Mouse (Mus musculus) midbrain, embryonic 15.5 days (tissue): ENCODE measurements around the gene Rapgef2. TPM values are rescaled to one million over a fixed set of nuclear protein-coding genes. Genes with fewer than 3 reads are reported as not detected.

Experiments used
- ATAC-seq: fragments of 200-750 bp; cut with Nextera tagmentation; replicated peaks from 2 replicates; pipeline ENCODE4 v1.8.0; 2017; ENCODE audit warnings: moderate TSS enrichment
- H3K27ac ChIP-seq: fragments of 300-500 bp; sonication (generic); 2 replicates; pipeline ENCODE4 v1.5.1; 2015; ENCODE audit warnings: mild to moderate bottlenecking, inconsistent platforms
- H3K27me3 ChIP-seq: fragments of 300-500 bp; sonication (generic); replicated peaks from 2 replicates; pipeline ENCODE4 v1.6.1; 2015; ENCODE audit warnings: inconsistent platforms
- H3K36me3 ChIP-seq: fragments of 300-500 bp; sonication (generic); replicated peaks from 2 replicates; pipeline ENCODE4 v1.6.1; 2015; ENCODE audit warnings: inconsistent platforms
- H3K4me1 ChIP-seq: fragments of 300-500 bp; sonication (generic); 2 replicates; pipeline ENCODE4 v1.6.1; 2015; ENCODE audit warnings: inconsistent platforms
- H3K4me2 ChIP-seq: fragments of 300-500 bp; sonication (generic); 2 replicates; pipeline ENCODE4 v1.6.1; 2015; ENCODE audit warnings: inconsistent platforms, mild to moderate bottlenecking, moderate library complexity
- H3K4me3 ChIP-seq: fragments of 300-500 bp; sonication (generic); 2 replicates; pipeline ENCODE4 v1.5.1; 2015; ENCODE audit warnings: mild to moderate bottlenecking, inconsistent platforms
- H3K9ac ChIP-seq: fragments of 300-500 bp; sonication (generic); 2 replicates; pipeline ENCODE4 v1.6.1; 2015; ENCODE audit warnings: mild to moderate bottlenecking, inconsistent platforms
- H3K9me3 ChIP-seq: fragments of 300-500 bp; sonication (generic); 2 replicates; pipeline ENCODE4 v1.6.1; 2016; ENCODE audit warnings: inconsistent platforms
- WGBS: fragments of 180-500 bp; shearing (Covaris S2); methylation state at CpG from one replicate; pipeline ENCODE4 v1.1.7; 2015; ENCODE audit warnings: mixed read lengths; 5-methylcytosine and 5-hydroxymethylcytosine counted together
- polyA plus RNA-seq: library from polyadenylated mRNA; unstranded; fragments of >200 nt; fragmentation: Nextera tagmentation; extraction: Ambion mirVana; gene quantifications from 2 replicates; pipeline ENCODE4 v1.2.1, GENCODE M21; 2015

The Rapgef2 gene
- polyA plus RNA-seq, 1 experiment from 2014 or later = 14.4 TPM

DNA sequence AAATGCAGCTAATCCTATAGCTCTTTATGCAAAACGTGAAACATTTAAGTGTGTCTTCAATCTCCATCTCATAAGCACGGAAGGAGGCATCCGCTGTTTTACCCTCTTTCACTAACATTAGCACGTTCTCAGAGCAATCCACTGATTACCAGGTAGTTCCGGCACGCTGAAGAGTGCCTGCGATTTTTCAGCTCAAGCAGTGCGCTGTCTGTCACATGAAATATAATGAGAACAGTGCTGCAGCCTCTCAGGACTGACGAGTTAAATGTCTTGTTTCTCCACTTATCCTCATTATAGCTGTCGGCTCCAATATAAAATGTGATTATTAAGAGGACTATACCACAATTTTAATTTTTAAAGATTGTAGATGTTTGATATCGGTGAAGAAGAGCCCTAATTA lies 94.8 kb downstream of the Rapgef2 start:
- Histone ChIP-seq H3K4me2 (peak overlapping the region; percentile 0; the same call in 1 of the 2 replicates), H3K4me3 (no peak overlapping the region)

DNA sequence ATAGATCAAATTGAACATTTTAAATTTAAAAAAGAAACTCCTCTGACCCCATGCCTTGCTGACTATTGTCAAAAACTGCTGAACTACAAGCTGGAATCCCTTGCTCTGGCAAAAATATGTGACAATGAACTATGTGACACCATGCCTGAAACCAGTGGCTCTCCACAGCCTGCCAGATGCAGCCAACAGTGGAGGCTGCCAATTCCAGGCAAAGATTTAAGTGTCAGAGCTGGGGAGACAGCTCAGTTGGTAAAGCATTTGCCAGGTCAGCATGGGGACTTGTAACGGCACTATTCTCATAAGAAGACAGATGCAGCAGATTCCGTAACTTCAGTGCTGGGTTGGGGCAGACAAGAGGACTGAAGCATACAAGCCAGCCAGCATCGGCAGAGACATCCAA lies 95.9 kb downstream of the Rapgef2 start:
- no peak for ATAC-seq
- WGBS = 88% methylated on average over 3 of the region's 3 CpGs
- H3K9me3 ChIP-seq = no peaks in the 10 kb centered on the region

More for the DNA sequence above, 94.8 kb downstream of the Rapgef2 start:
- WGBS = 71% methylated on average over 11 of the region's 11 CpGs
- Histone ChIP-seq H3K36me3 (no peaks in the 10 kb centered on the region), H3K27me3 (no peaks in the 10 kb centered on the region), H3K9me3 (no peaks in the 10 kb centered on the region), H3K4me1 (peaks cover 13% of the 10 kb centered on the region), H3K27ac (no peak overlapping the region), H3K9ac (no peak overlapping the region)
- ATAC-seq = peak; percentile 76; the same call in 1 of the 2 replicates

DNA sequence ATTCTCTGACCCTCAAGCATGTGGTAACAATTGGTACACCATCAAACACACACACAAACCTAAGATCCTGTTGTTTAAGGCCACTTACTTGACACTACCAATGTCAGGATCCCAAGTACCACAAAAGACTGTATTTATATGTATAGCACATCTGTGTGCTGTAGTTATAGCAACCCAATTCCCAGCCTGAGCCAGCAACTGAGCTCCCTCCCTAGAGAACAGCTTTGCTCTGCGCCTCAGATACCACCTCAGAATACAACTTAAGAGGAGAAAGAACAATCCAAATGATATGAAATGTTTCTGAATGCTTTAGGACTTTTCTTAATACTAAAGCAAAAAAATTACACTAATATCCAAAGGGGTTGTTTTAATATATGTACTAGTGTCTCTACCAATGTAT lies 98.4 kb downstream of the Rapgef2 start:
- no peaks in the 10 kb centered on the region for H3K27me3 ChIP-seq
- no peak overlapping the region for H3K4me3 ChIP-seq
- H3K36me3 ChIP-seq = no peaks in the 10 kb centered on the region
- H3K27ac ChIP-seq = no peak overlapping the region
- H3K9me3 ChIP-seq = no peaks in the 10 kb centered on the region
- no peak overlapping the region for H3K4me2 ChIP-seq
- no peak for ATAC-seq
- WGBS = 79% methylated on average over 1 of the region's 1 CpGs
- H3K4me1 ChIP-seq = peaks cover 10% of the 10 kb centered on the region
- no peak overlapping the region for H3K9ac ChIP-seq

More for the DNA sequence above, 95.9 kb downstream of the Rapgef2 start:
- Histone ChIP-seq H3K27ac (no peak overlapping the region), H3K4me3 (no peak overlapping the region), H3K4me1 (peaks cover 13% of the 10 kb centered on the region), H3K9ac (no peak overlapping the region), H3K27me3 (no peaks in the 10 kb centered on the region), H3K4me2 (no peak overlapping the region), H3K36me3 (no peaks in the 10 kb centered on the region)

GRCm38 (mm10) chr3:79182290-79182689 lies 104.0 kb downstream of the Rapgef2 start:
- no peak overlapping the region for H3K27ac ChIP-seq
- WGBS = 81% methylated on average over 3 of the region's 3 CpGs
- no peaks in the 10 kb centered on the region for H3K9me3 ChIP-seq
- H3K9ac ChIP-seq = no peak overlapping the region
- no peaks in the 10 kb centered on the region for H3K36me3 ChIP-seq
- no peak for ATAC-seq
- peaks cover 28% of the 10 kb centered on the region for H3K4me1 ChIP-seq
- no peaks in the 10 kb centered on the region for H3K27me3 ChIP-seq
- no peak overlapping the region for H3K4me2 ChIP-seq
- no peak overlapping the region for H3K4me3 ChIP-seq

DNA sequence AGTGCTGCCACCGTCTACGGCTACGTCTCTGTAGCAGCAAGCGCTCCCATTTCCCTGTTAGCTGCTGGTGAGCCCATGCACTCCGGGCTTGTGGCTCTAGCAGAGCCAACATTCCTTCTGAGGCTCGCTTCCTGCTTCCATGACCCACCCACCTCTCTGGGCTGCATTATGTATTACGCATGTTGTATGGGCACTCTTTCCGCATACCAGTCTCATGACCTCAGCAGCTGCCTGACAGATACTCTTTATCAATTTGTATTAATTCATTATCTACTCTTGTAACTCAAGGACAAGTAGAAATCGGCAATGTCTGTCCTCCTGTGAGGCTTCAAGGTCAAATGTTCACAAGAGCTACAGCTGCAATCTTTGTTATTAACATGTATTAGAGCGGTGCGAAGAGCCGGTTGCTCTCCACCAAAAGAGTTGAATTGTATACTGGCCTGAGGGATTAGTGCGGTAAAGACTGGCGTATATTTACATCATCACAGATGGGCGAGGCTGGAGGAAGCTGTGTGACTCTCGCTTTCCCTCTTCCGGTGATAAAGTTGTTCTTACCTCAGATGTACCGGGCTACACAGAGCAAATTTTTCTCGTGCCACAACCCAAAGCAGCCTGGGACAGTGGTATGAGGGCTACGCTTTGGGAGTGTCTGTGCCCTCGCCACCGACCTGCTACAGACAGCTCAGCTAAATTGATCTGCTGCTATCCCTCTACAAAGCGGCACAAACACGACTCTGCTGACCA lies 104.9 kb downstream of the Rapgef2 start:
- no peak overlapping the region for H3K4me3 ChIP-seq
- no peaks in the 10 kb centered on the region for H3K9me3 ChIP-seq
- H3K9ac ChIP-seq = no peak overlapping the region
- H3K4me2 ChIP-seq = peak overlapping the region; percentile 6; the same call in 1 of the 2 replicates
- no peaks in the 10 kb centered on the region for H3K36me3 ChIP-seq
- H3K27me3 ChIP-seq = no peaks in the 10 kb centered on the region
- H3K4me1 ChIP-seq = peaks cover 28% of the 10 kb centered on the region
- WGBS = 57% methylated on average over 24 of the region's 24 CpGs
- ATAC-seq = peak; percentile 69
- H3K27ac ChIP-seq = 0 out of 2 replicates have a peak overlapping the region, but pooled peaks have one; percentile 8

DNA sequence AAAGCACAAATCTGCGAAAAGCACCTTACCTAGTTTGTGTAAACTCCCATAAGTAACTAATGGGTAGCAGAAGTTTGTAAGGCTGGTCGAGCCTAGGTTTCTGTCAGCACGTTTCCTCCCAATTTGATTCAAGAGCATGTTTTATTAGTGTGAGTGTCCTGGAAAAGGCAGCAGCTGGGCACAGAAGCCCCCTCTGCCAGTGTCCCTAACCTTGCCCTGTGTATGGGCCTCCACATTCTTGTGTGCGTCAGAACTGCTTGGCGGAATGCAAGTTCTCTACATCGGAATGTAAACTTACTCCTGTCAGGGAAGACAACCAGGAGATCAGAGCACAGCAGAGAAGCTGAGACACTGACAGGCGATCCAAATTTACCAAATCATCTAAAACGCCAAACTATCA lies 106.2 kb downstream of the Rapgef2 start:
- Histone ChIP-seq H3K36me3 (no peaks in the 10 kb centered on the region), H3K9ac (no peak overlapping the region), H3K4me2 (no peak overlapping the region), H3K9me3 (no peaks in the 10 kb centered on the region), H3K4me1 (peaks cover 28% of the 10 kb centered on the region), H3K27ac (no peak overlapping the region), H3K27me3 (no peaks in the 10 kb centered on the region), H3K4me3 (no peak overlapping the region)
- WGBS = 71% methylated on average over 8 of the region's 8 CpGs
- ATAC-seq = no peak

DNA sequence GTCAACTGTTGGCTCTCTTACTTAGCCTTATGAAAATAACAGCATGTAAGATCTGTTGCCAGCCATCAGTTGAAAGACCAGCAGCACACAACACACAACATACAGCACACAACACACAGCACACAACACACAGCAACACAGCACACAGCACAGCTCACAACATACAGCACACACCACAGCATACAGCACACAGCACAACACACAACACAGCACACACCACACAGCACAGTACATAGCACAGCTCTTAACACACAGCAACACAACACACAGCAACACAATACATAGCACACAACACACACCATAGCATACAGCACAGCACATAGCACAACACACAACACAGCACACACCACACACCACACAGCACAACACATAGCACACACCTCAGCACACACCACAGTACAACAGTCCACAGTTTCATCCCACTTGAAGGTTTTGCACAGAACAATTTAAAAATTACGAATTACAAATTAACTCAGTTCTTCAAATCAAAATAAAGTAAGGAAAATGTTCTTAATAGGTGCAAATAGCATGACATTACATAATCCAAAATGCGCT lies 106.7 kb downstream of the Rapgef2 start:
- Histone ChIP-seq H3K4me1 (peaks cover 28% of the 10 kb centered on the region), H3K9me3 (no peaks in the 10 kb centered on the region), H3K9ac (no peak overlapping the region), H3K27ac (no peak overlapping the region), H3K36me3 (no peaks in the 10 kb centered on the region), H3K4me3 (no peak overlapping the region), H3K4me2 (no peak overlapping the region), H3K27me3 (no peaks in the 10 kb centered on the region)
- peak; percentile 48; the same call in 1 of the 2 replicates for ATAC-seq
- WGBS = 96% methylated on average over 2 of the region's 2 CpGs

DNA sequence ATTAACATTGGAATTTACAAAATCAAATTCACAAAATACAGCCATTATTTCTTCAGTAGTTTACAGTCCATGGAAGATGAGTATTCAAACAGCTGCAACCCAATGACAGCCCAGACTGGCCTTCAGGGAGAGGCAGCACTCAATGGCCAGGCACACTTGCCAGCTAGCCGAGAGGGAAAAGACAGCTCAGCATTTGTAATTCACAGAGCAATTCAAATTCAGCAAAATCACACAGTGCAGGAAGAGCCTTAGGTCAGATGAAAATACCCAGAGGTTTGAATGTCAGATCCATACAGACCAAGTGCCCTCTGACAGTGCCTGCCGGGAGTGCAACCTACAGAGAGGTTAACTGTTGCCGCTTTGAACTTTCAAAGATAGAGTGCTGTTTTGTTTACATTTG lies 107.6 kb downstream of the Rapgef2 start:
- Histone ChIP-seq H3K36me3 (no peaks in the 10 kb centered on the region), H3K4me2 (no peak overlapping the region), H3K4me1 (peaks cover 28% of the 10 kb centered on the region), H3K9ac (no peak overlapping the region), H3K9me3 (no peaks in the 10 kb centered on the region), H3K27ac (no peak overlapping the region), H3K4me3 (no peak overlapping the region), H3K27me3 (no peaks in the 10 kb centered on the region)
- WGBS = 51% methylated on average over 3 of the region's 3 CpGs
- ATAC-seq = no peak

DNA sequence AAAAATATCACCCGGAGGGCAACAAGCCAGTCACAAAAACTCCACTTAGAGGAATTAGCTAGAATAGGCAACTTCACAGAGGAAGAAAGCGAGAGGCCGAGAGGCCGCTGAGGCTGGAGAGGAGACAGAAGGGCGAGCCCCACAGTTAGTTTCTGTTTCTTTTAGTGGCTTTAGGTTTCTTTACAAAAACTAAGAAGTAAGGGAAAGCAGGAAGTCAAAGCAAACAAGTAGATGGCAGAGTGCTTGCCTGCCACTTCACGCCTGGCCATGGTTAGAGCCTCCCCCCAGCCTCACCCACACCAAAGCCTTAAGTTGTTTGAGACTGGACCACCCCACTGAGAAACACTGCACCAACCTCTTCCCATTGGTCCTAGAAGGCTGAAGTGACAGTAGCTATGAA lies 108.2 kb downstream of the Rapgef2 start:
- Histone ChIP-seq H3K4me3 (no peak overlapping the region), H3K27me3 (no peaks in the 10 kb centered on the region), H3K27ac (0 out of 2 replicates have a peak overlapping the region, but pooled peaks have one; percentile 27), H3K9me3 (no peaks in the 10 kb centered on the region), H3K9ac (no peak overlapping the region), H3K36me3 (no peaks in the 10 kb centered on the region), H3K4me1 (peaks cover 28% of the 10 kb centered on the region), H3K4me2 (no peak overlapping the region)
- ATAC-seq = no peak
- 65% methylated on average over 6 of the region's 6 CpGs for WGBS

- no peak overlapping the region for H3K9ac ChIP-seq
- no peaks in the 10 kb centered on the region for H3K36me3 ChIP-seq
- H3K9me3 ChIP-seq = no peaks in the 10 kb centered on the region
- 91% methylated on average over 8 of the region's 8 CpGs for WGBS
- no peak overlapping the region for H3K4me2 ChIP-seq
- no peak for ATAC-seq
- H3K27ac ChIP-seq = 0 out of 2 replicates have a peak overlapping the region, but pooled peaks have one; percentile 27
- H3K4me3 ChIP-seq = no peak overlapping the region
- H3K27me3 ChIP-seq = no peaks in the 10 kb centered on the region
- H3K4me1 ChIP-seq = peaks cover 28% of the 10 kb centered on the region
These were observed 109.0 kb downstream of the Rapgef2 start for GRCm38 (mm10) chr3:79177136-79177870.

GRCm38 (mm10) chr3:79174168-79174567 lies 112.1 kb downstream of the Rapgef2 start:
- no peak overlapping the region for H3K4me3 ChIP-seq
- no peaks in the 10 kb centered on the region for H3K36me3 ChIP-seq
- peaks cover 15% of the 10 kb centered on the region for H3K4me1 ChIP-seq
- H3K9me3 ChIP-seq = no peaks in the 10 kb centered on the region
- H3K27ac ChIP-seq = no peak overlapping the region
- no peak for ATAC-seq
- H3K27me3 ChIP-seq = no peaks in the 10 kb centered on the region
- H3K9ac ChIP-seq = no peak overlapping the region
- 90% methylated on average over 6 of the region's 6 CpGs for WGBS
- H3K4me2 ChIP-seq = no peak overlapping the region

GRCm38 (mm10) chr3:79173291-79173690 lies 113.0 kb downstream of the Rapgef2 start:
- Histone ChIP-seq H3K4me3 (no peak overlapping the region), H3K36me3 (no peaks in the 10 kb centered on the region), H3K4me1 (peaks cover 9% of the 10 kb centered on the region), H3K9me3 (no peaks in the 10 kb centered on the region), H3K4me2 (no peak overlapping the region), H3K9ac (no peak overlapping the region), H3K27ac (no peak overlapping the region), H3K27me3 (no peaks in the 10 kb centered on the region)
- WGBS = 85% methylated on average over 5 of the region's 5 CpGs
- no peak for ATAC-seq
